Mouse (Mus musculus) right cerebral cortex, postnatal 36 days (tissue): ENCODE data around the gene Gucy1b1.

Experiments used
- DNase-seq, 2 experiments: peaks; one replicate each; pipeline ENCODE4 v3.0.0; 2022; ENCODE audit warnings: low spot score in 2 of 2, mixed read lengths in 1 of 2

Gucy1b1 gene

DNA sequence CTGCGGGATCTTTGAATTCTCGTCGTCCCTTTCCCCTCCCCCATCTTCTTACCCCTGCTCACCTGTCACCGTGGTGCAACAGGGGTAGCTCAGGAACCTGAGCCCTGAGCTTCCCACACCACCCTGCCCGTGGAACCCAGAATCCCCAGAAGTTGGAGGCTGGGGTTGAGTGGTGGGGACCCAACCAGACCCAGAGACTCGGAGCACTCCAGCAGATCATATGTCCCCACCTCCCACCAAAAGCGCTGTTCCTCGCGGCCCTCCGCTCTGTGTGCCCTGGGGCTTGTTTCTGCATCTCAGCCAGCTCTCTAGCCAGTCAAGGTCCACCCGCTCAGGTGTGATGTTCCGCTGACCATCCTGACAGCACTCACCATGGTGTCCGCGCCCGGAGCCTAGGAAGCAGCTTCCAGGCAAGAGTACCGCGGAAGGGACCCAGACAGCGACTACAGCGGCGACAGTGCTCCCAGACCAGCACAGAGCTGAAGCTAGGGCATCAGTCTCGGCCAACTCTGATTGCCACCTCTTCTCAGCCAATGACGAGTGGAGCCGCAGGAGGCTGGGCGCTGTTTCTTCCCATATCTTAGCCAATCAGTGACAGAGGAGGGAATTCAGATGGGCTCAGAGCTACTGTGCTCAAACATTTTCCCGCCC, at the start of gene Gucy1b1:
Gene Gucy1b1, minus strand, starts transcription at position 489 of the 651 bp plus-strand sequence.
- peak; percentile 87 to 90 for DNase-seq

DNA sequence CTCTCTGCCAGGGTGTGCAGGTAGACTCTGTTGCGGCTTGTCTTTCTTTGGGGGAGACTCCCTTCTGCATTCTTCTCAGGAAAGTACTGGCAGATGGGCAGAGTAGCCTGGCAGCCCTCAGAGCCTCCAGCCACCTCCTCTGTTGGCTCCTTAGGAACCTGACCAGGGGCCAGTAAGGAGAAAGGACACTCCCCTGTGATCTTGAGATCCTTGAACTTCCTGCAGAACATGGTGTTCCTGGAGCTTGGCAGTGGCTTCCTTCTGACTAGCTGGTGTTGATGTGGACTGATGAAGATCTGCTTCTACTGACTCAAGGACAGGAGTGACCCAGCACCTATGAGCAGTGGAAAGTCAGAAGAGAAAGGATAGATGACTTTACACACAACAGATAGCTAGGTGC, 44.4 kb upstream of the Gucy1b1 start:
- DNase-seq = no peak

DNA sequence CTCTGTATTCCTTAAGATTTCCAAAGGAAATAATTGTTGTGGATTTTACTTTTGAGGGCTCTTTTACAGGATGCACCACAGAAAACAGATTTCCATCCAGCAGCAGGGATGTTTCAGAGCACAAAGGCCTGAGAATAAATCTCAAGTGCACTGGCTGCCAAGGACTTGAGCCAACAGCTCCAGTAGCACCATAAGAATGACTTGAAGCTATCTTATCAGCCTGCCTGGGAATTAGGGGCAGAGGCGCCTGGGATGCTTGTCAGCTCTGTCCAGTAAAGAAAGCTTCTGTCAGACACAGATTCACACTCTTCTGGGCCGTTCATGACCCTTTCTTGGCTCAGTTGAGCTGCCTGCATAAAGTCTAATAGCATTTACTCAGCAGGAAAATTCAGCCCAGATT, 38.0 kb upstream of the Gucy1b1 start:
- no peak for DNase-seq

DNA sequence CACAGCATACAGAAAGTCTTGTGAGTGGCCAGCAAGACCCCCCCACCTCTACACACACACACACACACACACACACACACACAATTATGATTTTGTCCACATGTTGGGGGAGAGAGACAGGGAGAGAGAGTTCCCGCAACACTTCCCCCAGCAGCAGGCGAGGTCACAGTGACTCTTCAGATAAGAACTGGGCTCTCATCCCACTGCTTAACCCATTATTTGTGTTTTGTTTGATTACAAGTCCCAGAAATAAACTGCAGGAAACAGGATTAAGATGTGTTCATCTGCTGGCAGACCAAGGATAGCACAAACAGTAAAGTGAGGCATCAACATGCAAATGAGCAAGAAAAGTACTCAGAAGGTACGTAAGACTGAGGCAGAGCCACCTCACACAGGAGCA, 37.5 kb upstream of the Gucy1b1 start:
- no peak for DNase-seq

DNA sequence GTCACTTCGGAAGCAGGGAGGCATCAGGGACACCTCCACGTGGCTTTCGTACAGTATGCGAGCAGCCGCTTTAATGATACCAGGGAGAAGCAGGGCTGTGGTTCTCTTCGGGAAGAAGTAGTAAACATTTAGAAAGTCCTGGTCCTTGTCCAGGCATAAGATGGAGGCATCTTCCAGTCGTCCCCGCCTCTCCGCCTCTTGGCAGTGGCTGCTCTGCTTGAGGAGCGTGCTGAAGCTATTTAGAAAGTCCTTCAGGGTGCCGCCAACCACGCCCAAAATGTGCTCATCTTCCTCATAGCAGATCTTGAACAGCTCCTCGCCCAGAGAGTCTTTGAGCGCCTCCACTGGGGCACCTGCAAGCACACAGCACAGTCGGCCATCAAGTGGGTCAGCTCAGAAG, 34.5 kb upstream of the Gucy1b1 start:
- DNase-seq = no peak

DNA sequence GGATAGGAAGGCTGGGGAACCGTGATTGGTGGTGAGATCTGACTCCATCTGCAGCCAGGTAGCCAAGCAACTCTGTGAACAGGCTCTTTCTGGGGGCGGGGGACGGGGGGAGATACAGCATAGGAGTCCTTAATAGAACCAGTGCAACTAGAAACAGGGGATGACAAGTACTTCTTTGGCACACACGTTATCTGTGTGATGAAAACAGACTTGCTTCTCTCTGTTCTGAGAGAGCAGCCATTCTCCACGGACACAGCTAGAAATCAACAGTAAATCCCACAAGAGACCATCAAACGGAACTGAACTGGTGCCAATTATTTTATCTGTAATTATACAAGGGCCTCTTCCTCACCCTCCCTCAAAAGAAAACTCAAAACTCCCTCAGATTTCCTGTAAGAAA, 29.7 kb upstream of the Gucy1b1 start:
- DNase-seq = no peak

DNA sequence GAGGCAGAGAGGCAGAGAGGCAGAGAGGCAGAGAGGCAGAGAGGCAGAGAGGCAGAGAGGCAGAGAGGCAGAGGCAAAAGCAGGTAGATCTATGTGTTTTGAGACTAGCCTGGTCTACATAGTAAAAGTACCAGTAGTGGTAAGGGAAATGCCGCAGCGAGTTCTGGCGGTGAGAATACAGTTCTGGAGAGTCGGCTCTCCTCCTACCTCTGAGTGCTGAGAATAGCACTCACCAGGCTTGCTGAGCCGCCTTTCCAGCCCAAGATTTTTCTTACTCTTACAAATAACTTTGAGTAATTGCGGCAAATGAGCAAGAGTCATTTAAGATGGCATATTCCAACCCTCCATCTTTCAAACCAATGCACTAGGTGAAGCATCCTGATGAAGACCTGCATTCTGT, 24.6 kb upstream of the Gucy1b1 start:
- peak in 1 of 2 experiments; percentile 29 for DNase-seq

DNA sequence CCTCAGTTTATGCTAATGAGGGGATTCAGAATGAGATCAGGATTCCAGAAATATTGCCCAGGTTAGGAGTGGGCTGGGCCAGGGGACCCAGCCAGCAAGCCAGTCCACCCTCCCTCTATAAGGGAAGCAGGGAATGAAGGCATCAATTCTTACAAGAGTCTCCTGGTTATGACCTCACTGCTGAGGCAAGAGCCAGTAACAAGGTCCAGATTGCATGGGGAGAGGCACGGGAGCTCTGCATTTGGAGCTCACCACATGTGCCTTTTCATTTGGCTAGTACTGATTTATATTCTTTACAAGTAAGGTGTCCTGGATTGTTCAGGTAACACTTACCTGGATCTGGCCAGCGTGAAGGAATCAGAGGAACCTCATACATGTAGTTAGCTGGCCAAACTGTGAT, 22.3 kb upstream of the Gucy1b1 start:
- DNase-seq = no peak

DNA sequence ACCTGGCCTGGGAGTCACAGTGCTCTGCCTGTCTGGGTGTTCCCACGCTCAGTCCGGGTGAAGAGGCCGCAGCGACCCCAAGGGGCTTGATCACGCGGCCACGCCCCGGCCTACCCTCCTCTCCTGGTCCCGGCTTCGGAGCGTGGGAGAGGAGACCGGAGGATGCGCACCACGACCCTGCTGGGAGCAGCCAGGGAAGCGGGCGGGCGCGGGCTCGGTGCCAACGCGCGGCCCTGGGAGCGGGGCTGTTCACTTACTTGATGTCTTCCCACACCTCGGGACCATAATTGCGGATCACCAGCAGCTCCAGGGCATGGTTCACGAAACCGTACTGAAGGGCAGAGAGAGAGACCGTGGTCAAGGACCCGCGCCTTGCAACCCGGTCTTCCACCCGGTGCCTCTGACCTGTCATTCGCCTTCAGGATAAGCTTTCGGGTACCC, 728 bp downstream of the Gucy1b1 start:
- DNase-seq = peak; percentile 59 to 71

DNA sequence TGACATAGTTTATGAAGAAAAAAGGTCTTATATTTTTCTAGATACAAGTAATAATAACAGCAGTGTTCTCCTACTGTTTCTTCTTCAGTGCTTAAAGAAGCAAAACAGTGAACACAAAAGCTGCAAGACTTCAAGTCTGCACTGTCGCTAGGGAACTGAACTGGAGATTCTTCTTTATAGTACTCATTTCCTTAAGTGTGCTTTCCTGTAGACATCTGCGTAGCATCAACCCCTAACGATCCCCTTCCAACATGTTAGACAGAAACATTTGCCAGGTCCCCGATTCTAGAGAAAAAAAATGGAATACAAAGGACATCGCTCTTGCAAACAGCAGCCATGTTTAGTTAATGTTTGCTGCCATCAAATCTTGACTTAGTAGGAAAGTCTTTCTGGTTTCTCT, 6.7 kb downstream of the Gucy1b1 start:
- DNase-seq = no peak

DNA sequence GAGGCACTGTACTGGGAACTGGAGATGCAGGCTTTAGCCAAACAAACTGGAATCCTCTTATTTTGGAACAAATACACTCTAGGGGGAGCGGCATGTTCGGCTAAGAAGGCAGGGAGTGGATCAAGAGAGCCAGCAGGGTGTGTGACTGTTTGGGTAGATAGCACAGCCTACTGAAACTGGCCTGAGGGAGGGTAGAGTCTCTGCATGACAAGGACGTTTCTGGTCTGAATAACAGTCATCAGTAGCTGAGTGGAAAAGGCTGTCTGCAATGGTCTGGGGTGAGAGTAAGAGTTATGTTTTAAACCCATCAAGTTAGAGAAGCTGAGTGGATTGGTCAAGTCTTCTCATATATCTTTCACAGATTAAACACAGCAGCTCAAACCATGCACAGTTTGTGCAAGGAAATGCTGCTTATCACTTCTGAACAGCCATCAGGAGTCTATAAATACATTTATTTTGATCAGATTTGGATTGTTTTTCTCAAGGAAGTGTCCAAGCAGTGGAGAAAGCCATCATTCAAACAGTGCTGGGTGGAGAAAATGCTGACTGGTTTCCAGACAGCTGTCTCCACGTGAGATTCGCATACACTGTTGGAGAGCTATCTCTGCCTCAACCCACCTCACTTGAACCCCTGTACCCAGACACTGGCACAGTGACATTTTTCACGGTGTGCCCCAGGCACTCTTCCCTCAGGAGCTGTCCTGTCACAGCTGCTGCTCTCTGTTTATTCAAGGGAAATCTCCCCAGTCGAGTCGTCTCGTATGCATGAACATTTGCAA, 12.9 kb downstream of the Gucy1b1 start:
- DNase-seq = no peak

DNA sequence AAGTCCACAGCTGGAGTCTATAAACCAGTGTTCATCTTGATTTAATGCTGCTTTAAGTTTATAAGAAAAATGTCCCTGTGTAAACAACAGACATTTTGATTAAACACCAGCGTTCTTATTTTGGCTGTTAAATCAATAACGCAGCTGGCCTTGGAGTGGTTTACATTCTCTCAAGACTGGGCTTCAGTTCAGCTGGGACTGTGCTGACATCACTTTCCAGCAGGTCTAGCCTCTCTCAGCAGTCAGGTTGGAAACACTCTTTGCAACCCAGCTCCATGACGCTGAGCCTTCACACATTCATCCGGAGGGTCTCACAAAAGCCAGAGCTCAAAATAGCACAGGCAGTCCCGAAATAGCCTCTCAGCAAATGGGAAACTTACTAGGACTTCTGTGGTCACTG, 17.3 kb downstream of the Gucy1b1 start:
- no peak for DNase-seq

DNA sequence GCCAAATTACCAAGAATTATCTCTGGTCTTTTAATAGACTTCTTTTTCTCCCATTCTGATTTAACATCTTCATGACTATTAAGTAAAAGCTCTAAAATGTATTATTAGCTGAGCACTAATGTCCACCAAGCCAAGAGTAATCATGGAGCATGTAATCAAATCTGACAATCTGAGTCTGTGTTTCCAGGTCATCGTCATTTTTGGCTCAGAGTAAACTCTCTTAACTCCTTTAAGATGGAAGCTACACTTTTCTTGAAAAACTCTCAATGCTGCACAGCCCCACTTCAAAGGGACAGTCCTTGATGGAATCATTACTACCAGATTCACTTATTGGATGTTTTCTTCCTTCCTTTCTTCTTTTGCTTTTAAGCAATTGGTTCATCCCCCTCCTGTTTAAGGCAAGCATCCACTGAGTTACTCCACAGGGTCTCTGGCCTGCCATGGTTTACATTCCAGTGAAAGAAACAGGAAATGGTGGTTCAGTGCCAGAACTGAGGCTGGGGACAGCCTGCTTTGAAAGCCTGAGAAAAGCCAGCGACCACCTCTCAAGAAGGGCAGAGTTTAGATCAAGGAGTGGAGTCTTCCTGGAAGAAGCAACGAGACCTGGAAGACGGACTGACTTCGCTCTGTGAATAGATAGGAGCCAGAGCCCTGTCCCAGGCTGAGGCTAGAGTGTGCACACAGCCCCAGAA, 20.1 kb downstream of the Gucy1b1 start:
- no peak for DNase-seq

DNA sequence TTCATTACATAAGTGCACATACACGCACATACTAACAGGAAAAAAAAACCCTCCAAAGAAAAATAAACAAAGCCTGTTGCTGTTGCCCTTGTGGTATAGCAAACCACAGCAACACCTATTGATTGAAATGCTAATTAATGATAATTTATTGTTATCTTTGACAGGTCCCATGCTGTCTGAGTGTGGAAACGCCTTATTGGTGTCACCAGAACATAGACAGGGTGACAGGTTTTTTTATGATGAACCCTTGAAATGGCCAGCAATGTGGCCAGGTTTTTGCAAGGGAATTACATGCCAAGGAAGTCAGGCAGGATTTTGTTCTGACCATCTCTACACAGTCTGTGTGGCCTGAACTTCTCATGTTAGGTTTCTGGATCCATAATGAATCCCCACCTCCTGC, 22.5 kb downstream of the Gucy1b1 start:
- DNase-seq = no peak

DNA sequence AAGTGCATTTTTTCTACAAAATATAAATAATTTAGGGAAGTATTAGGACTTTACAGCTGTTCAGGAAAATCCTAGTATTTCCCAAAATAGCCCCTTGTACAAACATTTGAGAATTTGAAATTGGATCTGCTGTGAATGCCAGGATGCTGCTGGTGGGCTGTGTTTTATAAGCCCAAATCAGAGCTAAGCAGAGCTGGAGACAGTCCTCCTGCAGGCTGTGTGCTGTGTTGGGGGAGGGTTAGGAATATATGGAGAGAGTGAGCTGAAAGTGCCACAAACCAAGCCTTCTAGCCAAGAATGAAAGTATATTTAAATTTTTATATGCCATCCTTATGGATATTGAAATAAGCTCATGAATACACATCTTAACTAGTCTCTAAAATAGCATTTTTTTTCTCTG, 23.0 kb downstream of the Gucy1b1 start:
- DNase-seq = no peak

DNA sequence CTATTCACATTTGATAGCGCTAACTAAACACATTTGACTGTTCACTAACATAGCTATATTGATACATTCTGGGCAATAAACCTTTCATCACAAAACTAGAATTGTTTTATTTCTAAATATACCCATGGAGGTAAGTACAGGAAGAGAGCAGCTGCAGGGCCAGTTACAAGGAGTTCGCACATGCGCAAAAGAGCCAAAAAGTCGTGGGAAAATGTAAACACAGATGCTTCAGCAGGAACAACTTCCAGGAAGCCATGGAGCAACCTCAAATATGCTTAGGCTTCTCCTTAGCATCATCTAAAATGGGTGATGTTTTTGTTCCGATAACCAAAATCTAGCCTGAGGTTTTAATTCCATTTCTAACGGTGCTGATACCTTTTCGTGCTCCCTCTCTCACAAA, 25.8 kb downstream of the Gucy1b1 start:
- no peak for DNase-seq

DNA sequence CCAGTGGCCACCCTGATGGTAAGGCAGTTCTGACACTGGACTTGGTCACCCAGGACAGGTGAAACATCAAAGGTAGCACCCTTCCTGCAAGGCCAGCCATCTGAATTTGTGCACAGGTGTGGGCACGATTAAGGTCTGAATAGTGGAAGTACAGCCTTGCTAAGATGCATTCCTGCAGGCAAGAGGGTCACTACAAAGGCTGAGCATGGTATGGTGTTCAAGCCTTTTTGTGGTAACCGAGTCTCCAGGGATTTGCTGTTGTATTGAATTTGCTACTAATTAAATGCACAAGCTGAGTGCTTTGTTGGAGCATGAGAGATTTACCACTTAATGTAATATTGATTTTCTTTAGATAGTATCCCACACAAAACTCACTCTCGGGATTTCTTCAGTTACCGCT, 26.4 kb downstream of the Gucy1b1 start:
- DNase-seq = no peak

DNA sequence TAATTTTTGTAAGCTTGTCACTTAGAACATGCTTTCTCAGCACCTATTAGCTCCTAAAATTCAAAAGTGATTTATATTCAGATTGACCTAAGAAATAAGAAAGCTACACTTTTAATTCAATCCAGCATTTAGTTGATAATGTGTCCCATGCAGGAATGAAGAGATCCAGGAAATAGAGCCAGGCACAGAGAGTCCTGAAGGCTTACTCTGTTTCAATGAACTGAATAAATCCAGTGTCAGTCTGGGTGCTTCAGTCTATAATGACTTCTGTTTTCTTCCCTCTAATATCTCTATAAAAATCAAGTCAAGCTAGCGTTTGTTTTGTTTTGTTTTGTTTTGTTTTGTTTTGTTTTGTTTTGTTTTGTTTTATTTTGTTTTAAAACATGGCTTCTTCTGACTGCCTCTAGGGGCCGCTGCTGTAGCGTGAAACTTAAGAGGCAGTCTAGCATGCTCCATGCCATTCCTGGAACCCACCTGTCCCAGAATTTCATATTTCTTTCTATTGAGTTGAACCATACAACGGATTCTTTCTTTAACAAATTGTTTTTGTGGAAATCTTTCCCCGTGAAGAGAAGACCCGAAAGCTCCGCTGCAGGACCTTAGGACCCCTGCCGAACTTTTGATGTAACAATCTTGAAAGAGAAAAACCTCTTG, 27.3 kb downstream of the Gucy1b1 start:
- no peak for DNase-seq

DNA sequence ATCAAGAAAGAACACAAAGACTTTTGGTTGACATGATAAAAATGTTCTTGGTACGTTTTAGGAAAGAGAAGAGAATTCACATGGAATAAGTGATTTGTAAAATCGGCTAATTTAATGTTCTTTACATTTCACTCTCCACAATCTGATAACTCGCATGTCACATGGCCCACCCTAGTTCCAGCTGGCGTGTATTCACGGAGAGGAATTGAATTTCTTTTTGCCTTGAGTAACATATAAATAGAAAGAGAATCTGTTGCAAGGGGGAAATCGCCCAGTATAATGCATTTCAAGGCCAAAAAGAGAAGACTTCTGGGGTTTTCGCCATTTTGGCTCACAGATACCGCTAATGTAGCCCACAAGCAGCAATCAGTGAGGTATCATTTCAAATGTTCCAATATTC, 28.4 kb downstream of the Gucy1b1 start:
- no peak for DNase-seq

DNA sequence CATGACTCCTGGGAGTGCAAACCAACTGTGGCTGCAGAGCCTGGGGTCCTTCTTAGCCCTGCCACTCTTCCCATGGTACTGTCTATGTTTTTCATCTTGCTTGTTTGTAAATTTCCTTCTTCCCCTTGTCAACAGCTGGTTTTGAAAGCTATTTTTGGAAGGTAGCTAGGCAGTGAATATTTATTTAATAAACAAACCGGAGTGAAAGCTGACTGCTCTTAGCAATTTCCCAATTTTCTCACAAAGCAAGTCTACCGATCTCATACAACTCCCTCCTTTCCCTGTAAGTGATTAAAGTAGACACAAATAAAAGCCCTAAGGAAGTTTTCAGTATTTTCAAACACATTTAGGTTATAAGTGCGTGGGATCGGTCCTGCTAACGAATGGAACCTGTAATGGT, 29.6 kb downstream of the Gucy1b1 start:
- DNase-seq = no peak

DNA sequence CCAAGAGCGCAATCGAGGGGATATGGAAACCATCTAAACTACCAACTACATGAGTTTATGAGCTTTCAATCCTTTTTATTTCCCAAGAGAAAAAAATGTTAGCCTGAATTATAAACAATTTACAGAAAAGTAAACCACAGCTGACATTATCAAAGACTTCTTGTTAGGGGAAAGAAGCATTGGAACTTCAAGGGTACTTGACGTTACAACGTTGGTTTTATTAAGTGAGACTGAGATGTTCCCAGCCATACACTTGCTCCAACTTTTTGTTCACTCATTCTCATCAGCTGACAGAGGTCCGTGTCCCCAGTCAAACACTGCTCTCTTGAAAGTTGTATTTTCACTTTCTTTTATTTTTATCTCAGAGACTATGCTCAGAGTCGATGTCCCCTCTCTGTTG, 30.8 kb downstream of the Gucy1b1 start:
- DNase-seq = no peak

DNA sequence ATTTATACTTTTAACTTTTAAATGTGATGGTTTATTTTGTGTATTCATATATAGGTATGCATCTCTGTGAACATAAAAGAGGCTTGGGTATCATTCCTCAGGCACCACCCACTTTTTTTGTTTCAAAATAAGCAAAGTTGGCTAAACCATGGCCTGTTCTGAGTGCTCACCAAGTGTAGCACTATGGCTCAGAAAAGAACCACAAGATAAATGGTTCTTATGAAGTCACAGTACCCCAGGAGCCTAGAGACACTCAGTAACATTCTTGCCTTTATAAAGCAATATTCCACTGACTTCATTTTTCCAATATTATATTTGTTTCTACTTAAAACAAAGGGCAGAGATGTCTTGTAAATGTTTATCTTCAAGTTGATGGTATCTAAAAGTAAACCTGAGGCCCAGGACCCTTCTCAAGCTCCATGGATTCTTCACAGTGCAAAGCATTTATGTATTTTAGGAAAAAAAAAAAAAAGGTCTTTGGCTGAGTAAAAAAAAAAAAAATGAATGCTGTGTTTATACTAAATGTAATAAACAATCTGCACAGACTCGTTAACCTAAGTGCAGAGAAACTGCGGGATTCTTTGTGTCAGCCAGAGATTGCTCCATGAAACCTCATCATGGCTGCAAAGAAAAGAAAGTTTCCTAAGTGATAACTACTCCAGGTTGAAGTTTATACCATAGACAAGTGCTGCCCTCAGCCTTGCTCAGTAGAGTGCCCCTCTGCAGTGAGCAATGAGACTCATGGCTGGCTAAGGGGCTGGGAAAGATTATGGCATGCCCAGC, 38.0 kb downstream of the Gucy1b1 start:
- no peak for DNase-seq
